Mouse (Mus musculus): Measurements from ENCODE around the gene Slc25a54. TPM values are rescaled to one million over a fixed set of nuclear protein-coding genes. Genes with fewer than 3 reads are reported as not detected.

Slc25a54 gene
- polyA plus RNA-seq, 2 experiments, result not detected

DNA sequence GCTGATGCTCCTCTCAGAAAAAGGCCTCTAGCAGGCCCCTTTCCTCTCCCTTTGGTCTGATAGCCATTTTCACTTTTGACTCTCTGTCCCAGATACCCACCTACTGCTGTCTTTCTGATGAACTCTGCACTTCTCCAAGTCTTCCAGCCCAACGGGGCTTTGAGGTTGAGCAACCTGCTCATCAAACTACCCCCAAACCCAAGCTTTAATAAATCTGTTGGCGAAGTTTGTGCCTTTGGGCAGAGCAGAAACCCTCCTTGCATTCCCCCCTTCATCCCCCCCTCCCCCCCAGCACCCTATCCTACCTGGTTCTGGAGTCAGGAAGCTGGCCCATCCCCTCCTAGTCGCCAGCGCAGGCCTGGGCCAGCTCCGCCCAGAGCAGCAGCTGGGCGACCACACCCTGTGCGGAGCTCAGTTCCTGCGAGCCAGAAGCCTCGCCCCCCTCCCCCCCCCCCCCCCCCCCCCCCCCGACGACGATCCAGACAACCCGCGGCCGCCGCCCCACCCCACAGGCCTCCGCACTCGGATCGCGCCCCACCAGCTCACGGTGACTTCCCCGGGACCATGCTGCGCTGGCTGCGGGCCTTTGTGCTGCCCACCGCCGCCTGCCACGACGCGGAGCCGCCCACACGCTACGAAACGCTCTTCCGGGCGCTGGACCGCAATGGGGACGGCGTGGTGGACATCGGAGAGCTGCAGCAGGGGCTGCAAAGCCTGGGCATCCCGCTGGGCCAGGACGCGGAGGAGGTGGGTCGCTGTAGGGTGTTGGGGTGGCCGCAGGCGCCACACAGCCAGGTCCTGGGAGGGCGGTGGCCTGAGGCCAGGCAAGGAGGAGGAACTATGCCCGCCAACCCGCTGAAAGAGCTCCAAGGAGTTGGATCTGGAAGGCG, 42.6 kb downstream of the Slc25a54 start, which contains the start of gene Slc25a24:
Gene Slc25a24, plus strand, starts transcription at position 509 of the 890 bp plus-strand sequence.
- Histone ChIP-seq H3K27me3 (ENCODE audit: control insufficient read depth, insufficient read depth, low read length) (no peaks in the 10 kb centered on the region), H3K4me3 (ENCODE audit: insufficient read depth in 1 of 2, low read depth in 2 of 2, low read length in 2 of 2) (peak within 1 kb of the TSS; percentile 61 to 66), H3K9ac (replicated peaks) (peak within 1 kb of the TSS; percentile 60), H3K36me3 (replicated peaks; ENCODE audit: control insufficient read depth, insufficient read depth, low read depth) (no peaks in the 10 kb centered on the region), H3K27ac (no peak within 1 kb of the TSS), H3K4me2 (ENCODE audit: low read depth) (peak within 1 kb of the TSS; percentile 81), H3K4me1 (replicated peaks; ENCODE audit: control insufficient read depth in 2 of 2, insufficient read depth in 2 of 2, low read length in 1 of 2) (peaks cover 0 to 6% of the 10 kb centered on the region in 2 experiments; a peak in 2 of 4 replicates), H3K9me3 (ENCODE audit: control insufficient read depth, low read length) (no peaks in the 10 kb centered on the region)
- TF ChIP-seq EP300 (IDR thresholded peaks at IDR 0.05; ENCODE audit: low read depth), result no peak
- TF ChIP-seq CTCF (IDR thresholded peaks at IDR 0.05; ENCODE audit: low read depth), result no peak
- no peak for DNase-seq (ENCODE audit: low read depth in 3 of 3, low spot score in 3 of 3)
- under 1% methylated on average over 42 of the region's 49 CpGs for WGBS (ENCODE audit: insufficient replicate concordance)
- ATAC-seq (ENCODE audit: insufficient read depth), result peak; percentile 84

DNA sequence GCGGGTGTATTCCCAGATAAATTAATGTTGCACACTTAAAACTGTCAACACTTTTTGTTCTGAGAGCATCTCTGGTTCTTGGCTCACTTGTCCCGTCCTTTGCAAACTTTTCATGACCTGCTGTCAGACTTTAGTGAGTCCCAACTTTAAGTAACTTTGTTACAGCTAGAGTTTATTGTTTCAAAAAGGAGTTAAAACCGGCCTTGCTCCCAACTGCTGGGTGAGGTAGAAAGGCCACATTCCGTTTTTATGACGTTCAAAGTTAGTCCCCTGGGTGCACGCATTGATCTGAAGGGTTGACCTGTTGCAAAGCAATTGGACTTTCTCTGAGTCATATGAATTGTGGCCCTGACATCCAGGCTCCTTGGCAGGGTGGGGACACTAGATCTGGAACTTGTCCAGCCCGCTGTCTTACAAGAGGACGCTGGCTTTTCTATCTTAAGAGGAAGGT, 43.3 kb downstream of the Slc25a54 start:
- 9% methylated on average over 8 of the region's 8 CpGs for WGBS (ENCODE audit: insufficient replicate concordance)
- H3K4me3 ChIP-seq (ENCODE audit: insufficient read depth in 1 of 2, low read depth in 2 of 2, low read length in 2 of 2), result peak overlapping the region; percentile 61 to 66
- no peaks in the 10 kb centered on the region for H3K27me3 ChIP-seq (ENCODE audit: control insufficient read depth, insufficient read depth, low read length)
- DNase-seq (ENCODE audit: low read depth in 3 of 3, low spot score in 3 of 3) (no peak), ATAC-seq (ENCODE audit: insufficient read depth) (no peak)
- H3K36me3 ChIP-seq (replicated peaks; ENCODE audit: control insufficient read depth, insufficient read depth, low read depth), result no peaks in the 10 kb centered on the region
- TF ChIP-seq CTCF (IDR thresholded peaks at IDR 0.05; ENCODE audit: low read depth) (no peak), EP300 (IDR thresholded peaks at IDR 0.05; ENCODE audit: low read depth) (no peak)
- H3K27ac ChIP-seq, result no peak overlapping the region
- H3K9ac ChIP-seq (replicated peaks), result peak overlapping the region; percentile 60
- no peaks in the 10 kb centered on the region for H3K9me3 ChIP-seq (ENCODE audit: control insufficient read depth, low read length)
- H3K4me1 ChIP-seq (replicated peaks; ENCODE audit: control insufficient read depth in 2 of 2, insufficient read depth in 2 of 2, low read length in 1 of 2), result peaks cover 0 to 6% of the 10 kb centered on the region in 2 experiments; a peak in 2 of 4 replicates
- H3K4me2 ChIP-seq (ENCODE audit: low read depth), result peak overlapping the region; percentile 81

DNA sequence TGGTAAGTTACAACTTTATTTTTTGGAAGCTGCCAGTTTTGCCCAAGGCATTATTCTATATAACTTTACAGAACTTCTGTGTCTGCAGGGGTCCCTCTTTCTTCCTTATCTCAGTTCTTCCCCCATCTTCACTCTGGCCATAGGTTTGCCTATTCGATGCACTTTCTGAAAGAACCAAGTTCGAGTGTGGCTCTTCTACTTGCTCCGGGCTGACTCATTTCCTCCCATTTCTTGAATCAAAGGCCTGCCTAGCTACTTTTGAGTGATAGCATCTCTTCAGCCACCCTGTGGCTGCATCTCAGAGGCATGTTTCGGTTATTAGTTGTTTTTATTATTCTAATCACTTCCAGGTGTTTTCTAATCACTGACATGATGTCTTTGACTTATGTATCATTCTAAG, 43.8 kb downstream of the Slc25a54 start:
- 13% methylated on average over 4 of the region's 4 CpGs for WGBS (ENCODE audit: insufficient replicate concordance)
- Histone ChIP-seq H3K4me1 (replicated peaks; ENCODE audit: control insufficient read depth in 2 of 2, insufficient read depth in 2 of 2, low read length in 1 of 2) (peaks cover 0 to 6% of the 10 kb centered on the region in 2 experiments; a peak in 2 of 4 replicates), H3K9me3 (ENCODE audit: control insufficient read depth, low read length) (no peaks in the 10 kb centered on the region), H3K4me3 (ENCODE audit: insufficient read depth in 1 of 2, low read depth in 2 of 2, low read length in 2 of 2) (peak overlapping the region in 1 of 2 experiments; percentile 61; a peak in 1 of 4 replicates), H3K4me2 (ENCODE audit: low read depth) (peak overlapping the region; percentile 81), H3K36me3 (replicated peaks; ENCODE audit: control insufficient read depth, insufficient read depth, low read depth) (no peaks in the 10 kb centered on the region), H3K27ac (no peak overlapping the region), H3K27me3 (ENCODE audit: control insufficient read depth, insufficient read depth, low read length) (no peaks in the 10 kb centered on the region), H3K9ac (replicated peaks) (no peak overlapping the region)
- DNase-seq (ENCODE audit: low read depth in 3 of 3, low spot score in 3 of 3) (no peak), ATAC-seq (ENCODE audit: insufficient read depth) (no peak)
- no peak for TF ChIP-seq EP300 (IDR thresholded peaks at IDR 0.05; ENCODE audit: low read depth)
- no peak for TF ChIP-seq CTCF (IDR thresholded peaks at IDR 0.05; ENCODE audit: low read depth)

DNA sequence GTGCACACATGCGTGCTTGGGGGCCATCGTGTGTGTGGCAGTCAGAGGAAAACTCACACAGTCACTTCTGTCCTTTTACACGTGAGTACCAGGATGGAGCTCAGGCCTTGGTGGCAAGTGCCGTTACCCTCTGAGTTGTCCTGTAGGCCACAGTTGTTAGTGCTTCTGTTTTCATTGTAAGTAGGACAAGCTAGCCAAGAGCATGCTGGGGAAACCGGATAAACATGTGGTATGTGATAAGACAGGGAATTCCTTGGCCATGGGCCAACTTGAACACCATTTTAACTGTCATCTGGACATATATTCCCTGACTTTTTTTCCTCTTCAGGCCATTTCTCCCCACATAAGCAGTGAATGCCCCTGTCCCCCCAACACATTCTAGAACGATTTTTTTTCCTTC, 45.3 kb downstream of the Slc25a54 start:
- H3K27ac ChIP-seq, result no peak overlapping the region
- H3K9me3 ChIP-seq (ENCODE audit: control insufficient read depth, low read length), result no peaks in the 10 kb centered on the region
- H3K36me3 ChIP-seq (replicated peaks; ENCODE audit: control insufficient read depth, insufficient read depth, low read depth), result no peaks in the 10 kb centered on the region
- H3K9ac ChIP-seq (replicated peaks), result no peak overlapping the region
- DNase-seq (ENCODE audit: low read depth in 3 of 3, low spot score in 3 of 3) (no peak), ATAC-seq (ENCODE audit: insufficient read depth) (0 out of 2 replicates have a peak, but pooled peaks have one; percentile 5)
- H3K4me3 ChIP-seq (ENCODE audit: insufficient read depth in 1 of 2, low read depth in 2 of 2, low read length in 2 of 2), result no peak overlapping the region
- WGBS (ENCODE audit: insufficient replicate concordance), result 52% methylated on average over 6 of the region's 6 CpGs
- H3K27me3 ChIP-seq (ENCODE audit: control insufficient read depth, insufficient read depth, low read length), result no peaks in the 10 kb centered on the region
- no peak overlapping the region for H3K4me2 ChIP-seq (ENCODE audit: low read depth)
- H3K4me1 ChIP-seq (replicated peaks; ENCODE audit: control insufficient read depth in 2 of 2, insufficient read depth in 2 of 2, low read length in 1 of 2), result peaks cover 0 to 8% of the 10 kb centered on the region in 2 experiments; a peak in 2 of 4 replicates
- TF ChIP-seq EP300 (IDR thresholded peaks at IDR 0.05; ENCODE audit: low read depth), result no peak
- no peak for TF ChIP-seq CTCF (IDR thresholded peaks at IDR 0.05; ENCODE audit: low read depth)

DNA sequence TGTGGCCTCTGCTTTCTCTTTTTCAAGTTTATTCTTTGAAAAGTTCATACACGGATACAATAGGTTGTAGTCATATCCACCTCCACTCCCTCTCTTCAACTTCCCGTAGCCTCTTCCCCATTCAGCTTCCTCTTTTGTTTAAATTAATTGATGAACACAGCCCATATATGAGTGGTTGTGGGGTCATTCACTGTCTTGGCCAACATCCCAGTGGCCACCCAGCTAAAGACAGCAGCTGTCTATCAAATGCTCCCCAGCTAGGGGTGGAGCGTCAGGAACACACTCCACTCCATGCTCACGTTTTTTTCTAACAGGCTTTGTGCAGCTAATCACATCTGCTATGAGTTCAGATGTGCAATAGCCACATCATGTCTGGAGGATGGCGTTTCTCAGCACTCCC, 49.5 kb downstream of the Slc25a54 start:
- Histone ChIP-seq H3K36me3 (replicated peaks; ENCODE audit: control insufficient read depth, insufficient read depth, low read depth) (no peaks in the 10 kb centered on the region), H3K4me3 (ENCODE audit: insufficient read depth in 1 of 2, low read depth in 2 of 2, low read length in 2 of 2) (no peak overlapping the region), H3K4me1 (replicated peaks; ENCODE audit: control insufficient read depth in 2 of 2, insufficient read depth in 2 of 2, low read length in 1 of 2) (peaks cover 0 to 5% of the 10 kb centered on the region in 2 experiments; a peak in 1 of 4 replicates), H3K27ac (no peak overlapping the region), H3K9ac (replicated peaks) (no peak overlapping the region), H3K4me2 (ENCODE audit: low read depth) (no peak overlapping the region), H3K9me3 (ENCODE audit: control insufficient read depth, low read length) (no peaks in the 10 kb centered on the region), H3K27me3 (ENCODE audit: control insufficient read depth, insufficient read depth, low read length) (no peaks in the 10 kb centered on the region)
- no peak for TF ChIP-seq EP300 (IDR thresholded peaks at IDR 0.05; ENCODE audit: low read depth)
- TF ChIP-seq CTCF (IDR thresholded peaks at IDR 0.05; ENCODE audit: low read depth), result no peak
- no peak for DNase-seq (ENCODE audit: low read depth in 3 of 3, low spot score in 3 of 3)
- ATAC-seq (ENCODE audit: insufficient read depth), result no peak
- WGBS (ENCODE audit: insufficient replicate concordance), result 38% methylated on average over 5 of the region's 5 CpGs

Data from liver, embryonic 14.5 days (tissue).